Mouse (Mus musculus) CH12.LX (cell line): ENCODE data around the gene Mrpl50. TPM values are rescaled to one million over a fixed set of nuclear protein-coding genes. Genes with fewer than 3 reads are reported as not detected.

ENCODE experiments used
- DNase-seq: peaks from one replicate; pipeline ENCODE4 v3.0.0-alpha.2; 2013; ENCODE audit errors: extremely low read depth
- H3K27ac ChIP-seq: 2 replicates; pipeline ENCODE4 v1.5.1; 2012; ENCODE audit warnings: low read depth, mild to moderate bottlenecking, control low read depth, moderate library complexity; ENCODE audit not compliant: insufficient read depth
- H3K27me3 ChIP-seq: replicated peaks from 2 replicates; pipeline ENCODE3; 2012; ENCODE audit warnings: inconsistent platforms
- H3K36me3 ChIP-seq, 2 experiments: replicated peaks in 1 of 2; 2 replicates each; pipeline versions ENCODE3 to v1.6.1; 2012; ENCODE audit warnings: inconsistent platforms in 1 of 2, low read length in 1 of 2, mild to moderate bottlenecking in 1 of 2, mixed read lengths in 1 of 2, moderate library complexity in 1 of 2; ENCODE audit not compliant: control insufficient read depth in 1 of 2, insufficient read depth in 1 of 2
- H3K4me1 ChIP-seq, 2 experiments: 2 replicates each; pipeline ENCODE4 v1.6.1; 2012; ENCODE audit warnings: inconsistent platforms in 1 of 2, moderate library complexity in 1 of 2; ENCODE audit not compliant: insufficient read depth in 2 of 2, control insufficient read depth in 1 of 2
- H3K4me2 ChIP-seq: 2 replicates; pipeline ENCODE4 v1.6.1; 2012; ENCODE audit warnings: low read depth, mild to moderate bottlenecking, control low read depth; ENCODE audit not compliant: poor library complexity, insufficient read depth, severe bottlenecking
- H3K4me3 ChIP-seq, 3 experiments: fragments of 150-350 bp in 1 of 3; sonication (generic) in 1 of 3; replicated peaks in 1 of 3; 2 replicates each; pipeline versions ENCODE3 to v1.5.1; 2011 to 2012; ENCODE audit warnings: low read depth in 2 of 3, low read length in 2 of 3, mild to moderate bottlenecking in 2 of 3, moderate library complexity in 2 of 3, control low read depth in 1 of 3, improper control_type of control experiment in 1 of 3, inconsistent platforms in 1 of 3, mixed read lengths in 1 of 3; ENCODE audit not compliant: poor library complexity in 1 of 3
- H3K79me2 ChIP-seq: replicated peaks from 2 replicates; pipeline ENCODE4 v1.6.1; 2012; ENCODE audit warnings: mild to moderate bottlenecking, moderate library complexity; ENCODE audit not compliant: control insufficient read depth, poor library complexity, insufficient read depth, severe bottlenecking; ENCODE audit errors: extremely low read depth
- H3K9ac ChIP-seq: 2 replicates; pipeline ENCODE4 v1.6.1; 2012; ENCODE audit warnings: low read depth, mild to moderate bottlenecking, control low read depth, moderate library complexity; ENCODE audit not compliant: insufficient read depth
- H3K9me3 ChIP-seq: replicated peaks from 2 replicates; pipeline ENCODE3; 2012; ENCODE audit warnings: low read length, inconsistent platforms, mixed read lengths
- CHD1 ChIP-seq: IDR thresholded peaks from 2 replicates; pipeline ENCODE4 v1.6.1; 2012; ENCODE audit warnings: low read depth, low read length, improper control_type of control experiment, inconsistent platforms
- EP300 ChIP-seq: IDR thresholded peaks from 2 replicates; pipeline ENCODE4 v1.6.1; 2011; ENCODE audit warnings: low read length, improper control_type of control experiment
- GABPA ChIP-seq: IDR thresholded peaks from 2 replicates; pipeline ENCODE4 v1.6.1; 2012; ENCODE audit warnings: low read depth, low read length, improper control_type of control experiment, inconsistent platforms; ENCODE audit not compliant: insufficient replicate concordance
- IRF4 ChIP-seq: IDR thresholded peaks from 2 replicates; pipeline ENCODE4 v1.6.1; 2014; ENCODE audit warnings: low read depth, mild to moderate bottlenecking, inconsistent platforms, low read length, improper control_type of control experiment
- JUN ChIP-seq: IDR thresholded peaks from 2 replicates; pipeline ENCODE4 v1.6.1; 2011; ENCODE audit warnings: low read depth, mild to moderate bottlenecking, low read length, improper control_type of control experiment, moderate library complexity; ENCODE audit not compliant: insufficient read depth
- JUND ChIP-seq: conservative IDR thresholded peaks from 2 replicates; pipeline ENCODE4 v1.6.1; 2011; ENCODE audit warnings: low read depth, low read length, improper control_type of control experiment
- KAT2A ChIP-seq: IDR thresholded peaks from 2 replicates; pipeline ENCODE4 v1.6.1; 2012; ENCODE audit warnings: low read length, improper control_type of control experiment, inconsistent platforms; ENCODE audit not compliant: insufficient replicate concordance
- MAFK ChIP-seq: IDR thresholded peaks from 2 replicates; pipeline ENCODE4 v1.6.1; 2011; ENCODE audit warnings: low read length, improper control_type of control experiment; ENCODE audit not compliant: insufficient replicate concordance
- MAX ChIP-seq: IDR thresholded peaks from 2 replicates; pipeline ENCODE4 v1.6.1; 2011; ENCODE audit warnings: low read length, improper control_type of control experiment
- MYC ChIP-seq: IDR thresholded peaks from 2 replicates; pipeline ENCODE4 v1.6.1; 2011; ENCODE audit warnings: low read depth, mild to moderate bottlenecking, improper control_type of control experiment, low read length
- NRF1 ChIP-seq: IDR thresholded peaks from 2 replicates; pipeline ENCODE4 v1.6.1; 2014; ENCODE audit warnings: low read depth, mild to moderate bottlenecking, inconsistent platforms, low read length, improper control_type of control experiment, moderate library complexity
- RAD21 ChIP-seq: IDR thresholded peaks from 2 replicates; pipeline ENCODE4 v1.6.1; 2011; ENCODE audit warnings: low read depth, mild to moderate bottlenecking, low read length, improper control_type of control experiment, moderate library complexity
- RCOR1 ChIP-seq: conservative IDR thresholded peaks from 2 replicates; pipeline ENCODE4 v1.6.1; 2012; ENCODE audit warnings: low read depth, mild to moderate bottlenecking, inconsistent platforms, low read length, improper control_type of control experiment
- SMC3 ChIP-seq: IDR thresholded peaks from 2 replicates; pipeline ENCODE4 v1.6.1; 2011; ENCODE audit warnings: low read depth, low read length, improper control_type of control experiment
- USF2 ChIP-seq: conservative IDR thresholded peaks from 2 replicates; pipeline ENCODE4 v1.6.1; 2011; ENCODE audit warnings: low read depth, low read length, improper control_type of control experiment
- ZKSCAN1 ChIP-seq: IDR thresholded peaks from 2 replicates; pipeline ENCODE4 v1.6.1; 2012; ENCODE audit warnings: low read depth, inconsistent platforms, low read length, improper control_type of control experiment, borderline replicate concordance
- ZMIZ1 ChIP-seq: IDR thresholded peaks from 2 replicates; pipeline ENCODE4 v1.6.1; 2012; ENCODE audit warnings: low read depth, mild to moderate bottlenecking, inconsistent platforms, low read length, improper control_type of control experiment
- dilution Hi-C: fragments of 300-500 bp; cut with MboI; formaldehyde crosslinking; loops from 2 replicates; pipeline ENCODE4 v1.14.3; 2020; ENCODE audit warnings: low sequenced_read_pairs; ENCODE audit not compliant: extremely low pct_unique_long_range_greater_than_20kb, extremely low pct_ligation_motif_present
- in situ Hi-C: fragments of 300-500 bp; cut with MboI; formaldehyde crosslinking; loops from 3 replicates; pipeline ENCODE4 v1.14.3; 2019; ENCODE audit warnings: low sequenced_read_pairs, low pct_ligation_motif_present, low pct_unique_long_range_greater_than_20kb, mixed read lengths
- polyA plus RNA-seq: library from polyadenylated mRNA; unstranded; fragments of >175 nt; gene quantifications from 2 replicates; pipeline ENCODE4 v1.2.1, GENCODE M21; 2012; ENCODE audit warnings: low read depth; ENCODE audit not compliant: insufficient read length
- total RNA-seq, 2 experiments: library from RNA; depleted of rRNA; stranded (reverse); fragments of 300-350 nt in 1 of 2; fragments of >200 nt in 1 of 2; gene quantifications; 2 replicates each; pipeline ENCODE4 v1.2.3; 2012 to 2014

The Mrpl50 gene
- total and polyA plus RNA-seq, 3 experiments = 23.4 to 63.8 (median 46.2) TPM

- Histone ChIP-seq H3K4me2 (no peak overlapping the region), H3K9ac (no peak overlapping the region), H3K9me3 (no peaks in the 10 kb centered on the region), H3K27ac (no peak overlapping the region), H3K79me2 (no peaks in the 10 kb centered on the region), H3K27me3 (no peaks in the 10 kb centered on the region), H3K4me1 (peaks cover 0 to 3% of the 10 kb centered on the region in 2 experiments; a peak in 1 of 4 replicates), H3K4me3 (no peak overlapping the region), H3K36me3 (no peaks in the 10 kb centered on the region)
- TF ChIP-seq JUND = no peak
- in situ Hi-C loops = no loop called here
- dilution Hi-C loops = no loop called here
- no peak for DNase-seq
Measured at GRCm38 (mm10) chr4:49474583-49474982, 46.3 kb downstream of the Mrpl50 start.

GRCm38 (mm10) chr4:49473435-49474100 lies 47.3 kb downstream of the Mrpl50 start, which contains the start of gene Acnat1:
Acnat1 (minus strand) TSS chr4:49473912.
- no peak within 1 kb of the TSS for H3K4me2 ChIP-seq
- TF ChIP-seq USF2 (no peak), GABPA (no peak), MAFK (no peak), SMC3 (no peak), MYC (no peak), ZKSCAN1 (no peak), RAD21 (no peak), ZMIZ1 (no peak), IRF4 (no peak), CHD1 (no peak), RCOR1 (no peak), JUN (no peak), NRF1 (no peak), MAX (no peak), KAT2A (no peak), EP300 (no peak)
- no peaks in the 10 kb centered on the region for H3K36me3 ChIP-seq
- in situ Hi-C loops = no loop called here
- no peaks in the 10 kb centered on the region for H3K27me3 ChIP-seq
- dilution Hi-C loops = no loop called here
- no peak within 1 kb of the TSS for H3K4me3 ChIP-seq
- peaks cover 0 to 3% of the 10 kb centered on the region in 2 experiments; a peak in 1 of 4 replicates for H3K4me1 ChIP-seq
- no peak for DNase-seq
- no peaks in the 10 kb centered on the region for H3K79me2 ChIP-seq
- H3K27ac ChIP-seq = no peak within 1 kb of the TSS
- H3K9me3 ChIP-seq = no peaks in the 10 kb centered on the region
- no peak within 1 kb of the TSS for H3K9ac ChIP-seq
